7 mouse cellular contexts compared by ENCODE assay signal in genomic region chr4:135872015-135872414, GRCm38 (mm10). TPM values are rescaled to one million over a fixed set of nuclear protein-coding genes. Genes with fewer than 3 reads are reported as not detected.
DNase-seq lines count a peak whose midpoint lies in the region; ATAC-seq and TF ChIP-seq lines count a peak whose summit lies in the region.

No protein-coding gene starts in this region.

- no peaks in the 10 kb centered on the region; the same call in 1 of the 2 replicates for H3K36me3 ChIP-seq in lung, postnatal 0 days (ENCODE audit: insufficient read depth, low read length)
- peaks cover 24% of the 10 kb centered on the region for H3K36me3 ChIP-seq in forebrain, embryonic 12.5 days (replicated peaks)
- H3K36me3 ChIP-seq in limb, embryonic 15.5 days, result peaks cover 13% of the 10 kb centered on the region
- H3K36me3 ChIP-seq in stomach, embryonic 16.5 days (ENCODE audit: control insufficient read depth, insufficient read depth, low read length), result peaks cover 7% of the 10 kb centered on the region; the same call in 1 of the 2 replicates

- no peak for DNase-seq in lung, postnatal 0 days (ENCODE audit: low spot score)
- no peak for DNase-seq in lung, postnatal 10 days
- DNase-seq in thymus, postnatal 0 days (ENCODE audit: low spot score), result no peak
- no peak for DNase-seq in gastrocnemius, postnatal 25 days

- peaks cover 32% of the 10 kb centered on the region for H3K4me1 ChIP-seq in lung, postnatal 0 days (ENCODE audit: insufficient read depth, low read depth, low read length)
- peaks cover 58% of the 10 kb centered on the region for H3K4me1 ChIP-seq in forebrain, embryonic 12.5 days
- peaks cover 43% of the 10 kb centered on the region for H3K4me1 ChIP-seq in limb, embryonic 15.5 days
- H3K4me1 ChIP-seq in stomach, embryonic 16.5 days (ENCODE audit: control insufficient read depth, insufficient read depth, low read length), result peaks cover 46% of the 10 kb centered on the region

- H3K9me3 ChIP-seq in lung, postnatal 0 days (ENCODE audit: low read length), result no peaks in the 10 kb centered on the region
- no peaks in the 10 kb centered on the region for H3K9me3 ChIP-seq in forebrain, embryonic 12.5 days
- H3K9me3 ChIP-seq in limb, embryonic 15.5 days, result no peaks in the 10 kb centered on the region
- H3K9me3 ChIP-seq in stomach, embryonic 16.5 days (replicated peaks; ENCODE audit: control insufficient read depth, low read length), result no peaks in the 10 kb centered on the region

- no peak for TF ChIP-seq EP300 in lung, postnatal 0 days (IDR thresholded peaks at IDR 0.05)

- peak overlapping the region; percentile 80 for H3K4me3 ChIP-seq in lung, postnatal 0 days (ENCODE audit: low read depth, low read length)
- H3K4me3 ChIP-seq in forebrain, embryonic 12.5 days (replicated peaks), result peak overlapping the region; percentile 75
- H3K4me3 ChIP-seq in limb, embryonic 15.5 days, result peak overlapping the region; percentile 69
- H3K4me3 ChIP-seq in stomach, embryonic 16.5 days (replicated peaks; ENCODE audit: low read length), result peak overlapping the region; percentile 60

- TF ChIP-seq CTCF in lung, postnatal 0 days (IDR thresholded peaks at IDR 0.05), result no peak

- H3K27ac ChIP-seq in lung, postnatal 0 days (ENCODE audit: low read length), result no peak overlapping the region
- 0 out of 2 replicates have a peak overlapping the region, but pooled peaks have one; percentile 46 for H3K27ac ChIP-seq in forebrain, embryonic 12.5 days
- H3K27ac ChIP-seq in limb, embryonic 15.5 days, result peak overlapping the region; percentile 99
- H3K27ac ChIP-seq in stomach, embryonic 16.5 days (ENCODE audit: low read length), result peak overlapping the region; percentile 64

- no peaks in the 10 kb centered on the region for H3K27me3 ChIP-seq in lung, postnatal 0 days (replicated peaks; ENCODE audit: insufficient read depth, low read length)
- H3K27me3 ChIP-seq in forebrain, embryonic 12.5 days, result no peaks in the 10 kb centered on the region
- H3K27me3 ChIP-seq in limb, embryonic 15.5 days, result no peaks in the 10 kb centered on the region
- no peaks in the 10 kb centered on the region for H3K27me3 ChIP-seq in stomach, embryonic 16.5 days (ENCODE audit: control insufficient read depth, insufficient read depth, low read length)

- ATAC-seq in lung, postnatal 0 days, result no peak
- ATAC-seq in forebrain, embryonic 12.5 days (ENCODE audit: low FRiP score), result no peak
- no peak for ATAC-seq in limb, embryonic 15.5 days (ENCODE audit: insufficient number of reproducible peaks, low FRiP score, low TSS enrichment, low read depth)
- ATAC-seq in stomach, embryonic 16.5 days (ENCODE audit: insufficient read depth, low FRiP score), result no peak

- 11% methylated on average over 3 of the region's 3 CpGs for WGBS in lung, postnatal 0 days
- WGBS in forebrain, embryonic 12.5 days, result 60% methylated on average over 3 of the region's 3 CpGs
- WGBS in limb, embryonic 15.5 days, result 31% methylated on average over 3 of the region's 3 CpGs
- WGBS in stomach, embryonic 16.5 days, result 34% methylated on average over 3 of the region's 3 CpGs

- H3K4me2 ChIP-seq in lung, postnatal 0 days (replicated peaks; ENCODE audit: low read depth, low read length), result peak overlapping the region; percentile 81
- H3K4me2 ChIP-seq in forebrain, embryonic 12.5 days, result peak overlapping the region; percentile 88
- peak overlapping the region; percentile 74 for H3K4me2 ChIP-seq in limb, embryonic 15.5 days
- peak overlapping the region; percentile 70 for H3K4me2 ChIP-seq in stomach, embryonic 16.5 days (ENCODE audit: low read depth, low read length)

- H3K9ac ChIP-seq in lung, postnatal 0 days (replicated peaks; ENCODE audit: low read depth), result peak overlapping the region; percentile 88; the same call in 1 of the 2 replicates
- H3K9ac ChIP-seq in forebrain, embryonic 12.5 days, result peak overlapping the region; percentile 93
- H3K9ac ChIP-seq in limb, embryonic 15.5 days, result 0 out of 2 replicates have a peak overlapping the region, but pooled peaks have one; percentile 72
- H3K9ac ChIP-seq in stomach, embryonic 16.5 days (ENCODE audit: low read length), result peak overlapping the region; percentile 78

RNA-seq across cellular contexts. Expression of gene Pnrc2, which starts 1.6 kb away (rescaled TPM):
- 139 and 145 TPM in 2 replicates for polyA plus RNA-seq in lung, postnatal 0 days (2015; fragmentation: Nextera tagmentation; extraction: Ambion mirVana)
- polyA plus RNA-seq in forebrain, embryonic 12.5 days (2016; fragmentation: Nextera tagmentation; extraction: Ambion mirVana), result 196 and 199 TPM in 2 replicates
- 160 TPM in 2 replicates for polyA plus RNA-seq in limb, embryonic 15.5 days (2015; fragmentation: Nextera tagmentation; extraction: Ambion mirVana)
- 168 and 169 TPM in 2 replicates for polyA plus RNA-seq in stomach, embryonic 16.5 days (2015; fragmentation: Nextera tagmentation; extraction: Ambion mirVana)
- 217 and 229 TPM in 2 replicates for polyA plus RNA-seq in thymus, postnatal 0 days (2015; fragmentation: Nextera tagmentation; extraction: Ambion mirVana)
- 10 to 100 TPM; 25.7 to 36.4 TPM for total RNA-seq in gastrocnemius, postnatal 25 days (2021)

RNA-seq across cellular contexts. Expression of gene Srsf10, which starts 16.5 kb away (rescaled TPM):
- 153 and 160 TPM in 2 replicates for polyA plus RNA-seq in lung, postnatal 0 days (2015; fragmentation: Nextera tagmentation; extraction: Ambion mirVana)
- 411 and 417 TPM in 2 replicates for polyA plus RNA-seq in forebrain, embryonic 12.5 days (2016; fragmentation: Nextera tagmentation; extraction: Ambion mirVana)
- 208 and 209 TPM in 2 replicates for polyA plus RNA-seq in limb, embryonic 15.5 days (2015; fragmentation: Nextera tagmentation; extraction: Ambion mirVana)
- 192 and 199 TPM in 2 replicates for polyA plus RNA-seq in stomach, embryonic 16.5 days (2015; fragmentation: Nextera tagmentation; extraction: Ambion mirVana)
- polyA plus RNA-seq in thymus, postnatal 0 days (2015; fragmentation: Nextera tagmentation; extraction: Ambion mirVana), result 276 TPM in 2 replicates
- total RNA-seq in gastrocnemius, postnatal 25 days (2021), result 10 to 100 TPM; 22.6 to 25.2 TPM

RNA-seq across cellular contexts. Expression of gene Cnr2, which starts 23.2 kb away (rescaled TPM):
- polyA plus RNA-seq in lung, postnatal 0 days (2015; fragmentation: Nextera tagmentation; extraction: Ambion mirVana), result 1.9 and 2.2 TPM in 2 replicates
- polyA plus RNA-seq in forebrain, embryonic 12.5 days (2016; fragmentation: Nextera tagmentation; extraction: Ambion mirVana), result 0.32 and 0.36 TPM in 2 replicates
- polyA plus RNA-seq in limb, embryonic 15.5 days (2015; fragmentation: Nextera tagmentation; extraction: Ambion mirVana), result 0.89 and 1.1 TPM in 2 replicates
- 0.59 and 0.90 TPM in 2 replicates for polyA plus RNA-seq in stomach, embryonic 16.5 days (2015; fragmentation: Nextera tagmentation; extraction: Ambion mirVana)
- polyA plus RNA-seq in thymus, postnatal 0 days (2015; fragmentation: Nextera tagmentation; extraction: Ambion mirVana), result 5.5 and 5.8 TPM in 2 replicates
- under 1 TPM; 0.08 to 0.10 TPM for total RNA-seq in gastrocnemius, postnatal 25 days (2021)

RNA-seq across cellular contexts. Expression of gene Fuca1, which starts 48.5 kb away (rescaled TPM):
- 107 and 131 TPM in 2 replicates for polyA plus RNA-seq in lung, postnatal 0 days (2015; fragmentation: Nextera tagmentation; extraction: Ambion mirVana)
- 38.1 and 45.0 TPM in 2 replicates for polyA plus RNA-seq in forebrain, embryonic 12.5 days (2016; fragmentation: Nextera tagmentation; extraction: Ambion mirVana)
- polyA plus RNA-seq in limb, embryonic 15.5 days (2015; fragmentation: Nextera tagmentation; extraction: Ambion mirVana), result 78.4 and 97.2 TPM in 2 replicates
- 98.9 and 132 TPM in 2 replicates for polyA plus RNA-seq in stomach, embryonic 16.5 days (2015; fragmentation: Nextera tagmentation; extraction: Ambion mirVana)
- 56.0 and 63.5 TPM in 2 replicates for polyA plus RNA-seq in thymus, postnatal 0 days (2015; fragmentation: Nextera tagmentation; extraction: Ambion mirVana)
- total RNA-seq in gastrocnemius, postnatal 25 days (2021), result 10 to 100 TPM; 18.9 to 21.7 TPM
